Comparison of ENCODE assay signal across 13 mouse cellular contexts in the genomic region with DNA sequence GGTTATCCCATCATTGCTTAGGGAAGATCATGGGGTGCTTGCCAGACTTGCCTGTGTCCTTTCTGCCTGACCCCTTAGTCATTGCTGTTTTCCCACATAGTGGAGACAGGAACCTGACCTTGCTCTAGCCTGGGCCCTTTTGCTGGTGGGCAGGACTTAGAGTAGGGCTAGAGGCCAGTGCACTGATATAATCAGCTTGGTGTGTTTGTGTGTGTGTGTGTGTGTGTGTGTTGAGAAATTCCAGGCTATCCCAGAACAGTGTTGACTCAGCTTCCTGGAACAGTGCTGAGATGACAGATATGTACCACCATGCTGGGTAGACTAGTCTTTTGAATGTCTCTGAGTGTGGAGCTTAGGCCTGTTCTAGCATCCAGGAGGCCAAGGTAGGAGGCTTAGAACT. TPM values are rescaled to one million over a fixed set of nuclear protein-coding genes. Genes with fewer than 3 reads are reported as not detected.
"Had no signal": no experiment of that assay in that cellular context is flagged by ENCODE, and none has a peak within 500 bp of the region (broad histone marks: within the 10 kb centered on the region; RNA-seq: fewer than 3 reads in every experiment).

No protein-coding gene starts in this region.

- DNase-seq: kidney, adult 2 months; kidney, postnatal 25 days; layer of hippocampus, adult 9-11 months; layer of hippocampus, postnatal 36 days; lung, adult 18-20 months; lung, postnatal 14 days; right cerebral cortex, postnatal 14 days; spleen, adult 18-20 months; thymus, adult 18-20 months; thymus, postnatal 36 days had no signal

- ATAC-seq: midbrain, embryonic 15.5 days had no signal

RNA-seq across cellular contexts. Expression of a gene that starts 25.5 kb away (rescaled TPM):
- total RNA-seq: megakaryocyte, adult 5-6 weeks had no signal

RNA-seq across cellular contexts. Expression of a gene that starts 33.7 kb away (rescaled TPM):
- total RNA-seq: liver, adult 2 months; megakaryocyte, adult 5-6 weeks had no signal
